Mouse (Mus musculus) liver (tissue): ENCODE measurements around the gene Gm20425.
A peak's percentile ranks its signal among the peaks of the same experiment; 100 is the strongest.
"Not testable (repeated sequence)": the region's sequence is repeated elsewhere in the genome, so short reads cannot be mapped to it uniquely, and the experiment has no call there.

Source experiments
- DNase-seq: peaks from one replicate; pipeline ENCODE4 v3.0.0-alpha.2; 2020; ENCODE audit warnings: mixed read lengths

Gene Gm20425

GRCm38 (mm10) chr9:103214281-103214680, 15.8 kb downstream of the Gm20425 start:
- no peak for DNase-seq

GRCm38 (mm10) chr9:103213631-103214030, 16.5 kb downstream of the Gm20425 start:
- DNase-seq = no peak

GRCm38 (mm10) chr9:103212654-103213420, 17.3 kb downstream of the Gm20425 start:
- no peak for DNase-seq

- DNase-seq = no peak
These were observed 21.2 kb downstream of the Gm20425 start for GRCm38 (mm10) chr9:103208802-103209423.

DNA sequence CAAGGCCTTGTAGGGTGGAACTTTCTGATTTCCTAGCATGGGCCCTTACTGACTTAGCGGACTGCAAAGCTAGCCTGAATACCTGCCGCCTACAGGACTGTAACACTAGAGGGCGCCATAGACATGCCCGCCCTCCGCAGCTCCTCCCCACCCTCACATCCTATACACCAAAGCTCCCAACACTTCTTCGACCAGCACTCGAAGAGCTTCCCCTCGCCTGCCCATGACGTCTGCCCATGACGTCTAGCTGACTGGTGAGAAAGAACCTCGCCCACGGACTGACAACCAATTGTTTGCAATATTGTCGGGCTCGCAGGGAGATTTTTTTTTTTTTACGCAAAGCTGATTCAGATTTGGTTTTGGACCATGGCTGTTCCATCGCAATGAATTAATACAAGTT, 22.3 kb downstream of the Gm20425 start:
- peak; percentile 78 for DNase-seq

DNA sequence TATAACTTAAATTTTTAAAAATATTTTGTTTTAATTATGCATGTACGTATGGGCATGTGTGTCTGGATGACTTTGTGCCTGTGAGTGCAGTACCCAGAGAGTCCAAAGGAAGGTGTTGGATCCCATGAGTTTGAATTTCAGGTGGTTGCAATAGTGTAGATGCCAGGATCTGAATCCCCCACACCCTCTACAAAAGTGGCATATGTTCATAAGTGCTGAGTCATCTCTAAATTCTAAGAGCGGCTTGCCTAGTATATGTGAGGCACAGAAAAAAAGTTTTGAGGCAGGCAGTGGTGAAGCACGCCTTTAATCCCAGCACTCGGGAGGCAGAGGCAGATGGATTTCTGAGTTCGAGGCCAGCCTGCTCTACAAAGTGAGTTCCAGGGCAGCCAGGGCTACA, 24.3 kb downstream of the Gm20425 start:
- DNase-seq = no peak

DNA sequence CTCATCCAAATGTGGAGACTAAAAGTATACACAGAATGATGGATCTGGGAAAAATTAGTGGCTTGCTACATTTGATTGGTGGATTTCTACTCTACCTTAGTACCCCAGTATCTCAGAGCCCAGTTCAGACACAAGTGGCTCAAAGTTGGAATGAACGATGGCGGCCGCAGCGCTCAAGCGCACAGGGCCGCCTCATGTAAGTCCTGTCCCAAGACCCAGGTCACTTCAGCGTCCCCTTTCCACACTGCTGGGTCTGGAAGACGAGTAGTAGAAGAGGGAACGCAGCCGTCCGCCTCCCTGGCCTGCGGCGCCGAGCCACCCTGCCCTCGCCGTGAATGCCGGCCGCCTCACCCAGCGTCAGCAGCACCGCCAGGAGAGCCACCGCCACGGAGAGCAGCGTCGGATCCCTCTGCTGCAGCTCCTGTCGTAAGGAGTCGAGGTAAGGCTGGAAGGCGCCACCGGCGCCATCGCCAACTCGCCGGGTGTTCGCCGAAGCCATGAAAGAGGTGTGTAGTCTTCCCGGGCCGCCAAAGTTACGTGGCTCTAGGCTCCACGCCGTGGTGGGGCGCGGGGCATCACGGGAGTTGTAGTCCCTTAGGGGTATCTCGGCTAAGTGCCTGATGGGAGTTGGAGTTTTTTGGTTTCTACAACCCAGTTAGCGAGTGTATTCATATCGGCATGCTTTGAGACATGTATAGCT, 28.4 kb downstream of the Gm20425 start, which contains the start of gene Srprb:
TSS of gene Srprb (minus strand) at position 577 of the 700 bp plus-strand sequence.
- DNase-seq = peak; percentile 92

DNA sequence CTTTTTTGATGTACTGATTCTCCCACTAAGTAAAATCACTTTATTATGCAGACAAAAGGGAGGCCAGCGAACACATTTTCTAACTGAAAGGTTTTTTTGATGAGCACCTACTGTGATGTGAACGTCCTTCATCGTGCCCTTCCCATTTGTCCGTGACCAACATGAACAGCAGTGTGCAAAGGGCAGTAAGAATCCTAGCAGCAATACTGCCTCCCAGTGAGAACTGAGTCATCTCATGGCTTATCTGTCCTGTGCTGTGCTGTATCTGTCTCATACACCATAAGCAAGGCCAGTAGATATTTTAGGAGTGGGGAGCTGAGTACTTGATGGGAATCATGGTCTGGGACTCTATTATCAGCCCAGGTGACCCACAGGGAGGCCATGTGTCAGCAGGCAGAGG, 41.7 kb downstream of the Gm20425 start:
- no peak for DNase-seq

DNA sequence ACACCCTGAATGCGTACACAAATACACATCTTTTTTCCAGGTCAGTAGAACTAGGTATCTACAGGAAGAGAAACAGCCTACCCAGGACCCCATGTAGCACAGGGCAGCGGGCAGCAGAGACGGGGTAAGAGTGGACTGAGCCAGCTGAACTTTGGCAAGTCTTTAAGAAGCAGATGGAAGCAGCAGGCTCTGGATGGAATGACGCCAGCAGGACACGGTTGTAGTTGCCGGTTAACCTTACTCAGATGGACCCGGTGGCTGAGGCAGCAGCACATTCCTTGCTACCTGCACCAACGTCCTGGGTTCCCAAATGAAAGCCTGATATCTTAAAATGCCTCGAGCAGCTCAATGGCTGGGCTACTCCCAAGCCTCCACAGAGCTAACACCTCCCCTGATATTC, 43.4 kb downstream of the Gm20425 start:
- DNase-seq = no peak

- DNase-seq = no peak
These were observed 44.2 kb downstream of the Gm20425 start for GRCm38 (mm10) chr9:103185946-103186345.

GRCm38 (mm10) chr9:103184855-103185254, 45.3 kb downstream of the Gm20425 start:
- DNase-seq = no peak

DNA sequence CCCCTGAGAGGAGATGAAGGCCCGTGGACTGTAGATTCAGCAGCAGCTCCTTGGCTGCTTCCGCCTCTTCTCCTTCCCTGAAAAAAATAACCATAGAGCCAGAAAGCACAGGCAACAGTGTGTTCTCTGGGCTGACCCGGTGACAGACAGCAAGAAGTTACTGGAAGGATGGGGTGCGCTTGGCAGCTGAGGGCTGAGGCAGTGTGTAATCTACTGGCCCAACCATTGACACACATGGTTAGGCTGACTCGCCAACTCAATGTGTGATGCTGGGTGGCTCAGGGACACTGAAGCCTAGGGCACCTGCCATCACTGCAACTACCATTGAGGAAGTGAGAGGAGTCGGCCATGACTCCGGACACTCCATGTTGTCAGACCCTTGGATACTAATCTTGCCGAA, 48.2 kb downstream of the Gm20425 start:
- no peak for DNase-seq

DNA sequence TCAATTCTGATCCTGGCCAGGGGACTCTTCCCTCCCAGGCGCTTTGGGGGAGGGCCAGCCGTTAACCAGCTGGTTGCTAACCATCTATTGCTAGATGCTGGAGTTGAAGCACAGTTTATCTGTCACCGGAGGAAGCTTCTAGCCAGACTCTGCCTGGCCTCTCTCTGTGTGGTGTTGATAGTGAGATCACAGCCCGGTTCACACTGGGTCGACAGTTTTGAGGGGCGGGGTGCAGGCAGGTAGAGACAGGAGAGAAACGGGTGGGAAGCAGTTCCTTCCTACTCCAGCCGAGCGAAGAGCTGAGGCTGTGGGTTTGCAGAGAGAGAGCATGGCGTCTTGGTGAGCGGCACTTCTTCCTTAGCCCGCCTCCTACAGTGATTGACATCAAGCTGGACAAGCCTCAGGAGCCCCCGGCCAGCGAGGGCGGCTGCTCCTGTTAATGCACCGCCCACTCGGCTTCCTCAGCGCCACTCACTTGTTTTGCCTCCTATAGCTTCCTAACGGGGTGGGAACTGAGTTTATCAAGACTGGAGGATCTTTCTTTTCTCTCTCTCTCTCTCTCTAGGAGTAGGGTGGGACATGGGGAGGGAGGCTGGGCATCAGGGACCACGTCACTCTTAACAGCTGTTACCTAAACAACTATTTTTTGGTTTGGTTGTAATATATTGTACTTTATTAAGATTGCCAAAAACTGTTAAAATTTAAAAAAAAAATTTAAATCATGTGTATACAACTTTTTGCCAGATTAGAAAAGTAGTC, 49.1 kb downstream of the Gm20425 start:
- peak; percentile 82 for DNase-seq

GRCm38 (mm10) chr9:103180303-103180702, 49.8 kb downstream of the Gm20425 start:
- peak; percentile 30 for DNase-seq

DNA sequence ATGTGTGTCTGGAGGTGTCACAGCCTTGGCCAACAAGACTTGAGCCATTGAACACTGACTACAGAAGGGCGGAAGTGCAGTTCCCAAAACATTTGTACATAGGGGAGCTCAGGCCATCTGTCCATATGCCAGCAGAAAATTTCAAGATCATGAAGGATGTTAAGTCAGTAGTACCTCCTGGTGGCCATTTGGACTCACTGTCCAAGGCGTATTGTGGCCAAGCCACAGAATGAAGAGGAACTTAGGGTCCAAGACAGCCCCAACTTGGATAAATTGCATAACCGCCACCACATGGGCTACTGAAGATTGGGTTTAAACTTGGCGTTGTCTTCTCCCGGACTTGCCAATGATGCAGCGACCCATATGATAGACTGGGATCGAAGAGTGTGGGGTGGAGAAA, 54.4 kb downstream of the Gm20425 start:
- no peak for DNase-seq

DNA sequence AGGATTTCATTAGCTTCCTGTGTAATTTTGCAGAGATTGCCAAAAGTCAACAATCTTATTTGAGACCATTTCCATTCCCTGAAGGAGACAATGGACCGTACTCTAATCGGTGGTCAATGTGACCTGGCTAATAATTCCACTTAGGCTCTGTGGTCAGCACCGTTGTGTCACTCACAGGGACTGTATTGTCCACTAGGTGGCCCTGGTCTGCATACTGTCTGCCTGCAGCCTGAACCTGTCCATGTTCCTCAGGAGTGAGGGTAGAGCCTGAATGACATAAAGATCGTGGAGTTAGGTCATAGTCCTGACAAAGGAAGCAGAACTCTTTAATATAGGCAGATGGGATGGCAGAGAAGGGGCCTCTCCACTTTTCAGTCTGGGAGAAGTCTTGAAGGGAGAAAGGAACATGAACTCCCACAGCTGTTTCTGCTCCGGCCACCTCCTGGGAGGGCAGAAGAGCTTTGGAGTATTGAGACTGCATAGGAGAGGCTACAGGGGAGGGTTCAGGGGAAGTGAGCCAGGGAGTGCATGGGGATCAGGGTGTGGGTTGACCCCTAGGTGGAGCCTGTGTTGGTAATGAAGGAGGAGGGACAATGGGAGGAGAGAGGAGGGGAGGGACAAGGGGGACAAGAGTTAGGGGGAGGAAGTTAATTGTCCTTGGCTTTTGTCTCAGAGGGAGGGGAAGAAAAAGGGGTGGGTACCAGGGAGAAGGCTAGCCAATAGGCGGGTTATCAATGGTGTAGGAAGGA, 55.2 kb downstream of the Gm20425 start:
- peak; percentile 34 for DNase-seq

DNA sequence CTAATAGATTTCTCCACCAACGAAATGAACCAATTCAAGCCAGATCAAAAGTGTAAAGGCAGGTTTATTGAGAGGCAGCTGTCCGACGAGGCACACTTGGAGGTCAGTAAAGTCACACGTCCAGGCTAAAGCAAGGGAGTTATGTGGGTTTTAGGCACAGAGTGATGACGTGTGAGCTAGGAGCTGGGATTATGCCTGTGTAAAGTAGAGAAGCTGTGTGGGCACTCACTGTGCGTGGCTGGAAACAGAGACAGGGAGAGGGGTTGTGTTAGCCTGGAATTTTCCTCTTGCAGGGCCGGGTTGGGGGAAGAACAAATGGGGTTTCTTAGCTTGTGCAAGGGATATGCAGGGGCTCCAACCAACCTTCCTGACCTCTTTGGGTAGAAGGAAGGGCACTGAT, 61.3 kb downstream of the Gm20425 start:
- DNase-seq = no peak

DNA sequence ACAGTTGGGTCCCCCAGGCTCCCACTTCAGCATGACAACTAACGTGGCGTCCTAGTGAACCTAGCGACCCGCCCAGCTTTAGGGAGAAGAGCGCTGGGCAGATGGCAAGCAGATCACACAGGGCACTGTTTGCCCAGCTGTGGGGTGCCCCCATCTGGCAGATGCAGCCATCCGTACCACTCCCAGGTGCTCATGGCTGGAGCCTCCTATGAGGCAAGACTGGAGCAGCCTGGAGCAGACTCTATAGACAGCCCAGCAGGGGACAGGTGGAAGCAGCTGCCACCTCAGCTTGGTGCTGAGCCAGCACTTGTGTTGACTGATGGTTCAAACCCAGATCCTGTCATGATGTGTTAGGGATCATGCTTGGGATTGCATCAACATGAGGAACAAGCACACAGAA, 62.1 kb downstream of the Gm20425 start:
- DNase-seq = no peak

GRCm38 (mm10) chr9:103163806-103164205, 66.3 kb downstream of the Gm20425 start:
- no peak for DNase-seq

- not testable (repeated sequence) for DNase-seq
These were observed 74.9 kb downstream of the Gm20425 start for GRCm38 (mm10) chr9:103155158-103155557.

DNA sequence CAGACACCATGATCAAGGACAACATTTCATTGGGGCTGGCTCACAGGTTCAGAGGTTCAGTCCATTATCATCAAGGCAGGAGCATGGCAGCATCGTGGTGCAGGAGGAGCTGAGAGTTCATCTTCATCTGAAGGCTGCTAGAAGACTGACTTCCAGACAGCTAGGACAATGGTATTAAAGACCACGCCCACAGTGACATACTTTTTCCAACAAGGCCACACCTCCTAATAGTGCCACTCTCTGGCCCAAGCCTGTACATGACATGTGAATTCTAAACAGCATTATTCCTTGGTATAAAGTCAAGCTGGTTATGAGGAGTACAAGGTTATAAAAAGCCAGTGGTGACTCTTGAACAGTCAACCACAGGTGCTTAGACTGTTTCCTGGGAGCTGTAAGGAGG, 75.5 kb downstream of the Gm20425 start:
- DNase-seq = no peak

DNA sequence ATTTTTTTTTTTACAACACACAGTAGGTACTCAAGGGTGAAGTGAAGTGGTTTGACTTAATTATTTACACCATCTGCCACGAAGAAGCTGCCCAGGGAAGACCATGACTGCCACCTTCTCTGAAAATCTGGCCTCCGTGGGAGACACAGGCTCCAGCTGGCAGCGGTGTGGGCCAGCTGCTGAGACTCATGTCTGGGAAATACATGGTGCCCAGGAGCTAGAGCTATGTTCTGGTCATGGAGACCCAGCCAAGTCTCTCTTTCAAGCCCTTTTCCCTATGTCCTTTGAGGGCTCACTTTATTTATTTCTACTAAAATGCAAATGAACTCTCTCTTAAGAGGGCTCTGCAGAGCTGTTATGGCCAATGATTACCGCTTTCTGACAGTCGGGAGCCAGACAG, 76.8 kb downstream of the Gm20425 start:
- DNase-seq = no peak
